Mouse (Mus musculus): ENCODE results near the gene Cd151. TPM values are rescaled to one million over a fixed set of nuclear protein-coding genes. Genes with fewer than 3 reads are reported as not detected.

The Cd151 gene
- polyA plus RNA-seq, 1 experiment = 89.5 TPM

GRCm38 (mm10) chr7:141477578-141478269 is 10.5 kb downstream of the Cd151 start:
- no peak for DNase-seq (ENCODE audit: low read depth in 1 of 2, low spot score in 2 of 2)
- peaks cover 23% of the 10 kb centered on the region for H3K4me1 ChIP-seq (ENCODE audit: control insufficient read depth, insufficient read depth, insufficient read length)
- peaks cover 14% of the 10 kb centered on the region for H3K27me3 ChIP-seq (ENCODE audit: control insufficient read depth, insufficient read depth, low read length)
- no peak for TF ChIP-seq POLR2A (IDR thresholded peaks at IDR 0.05; ENCODE audit: low read depth, low read length)
- TF ChIP-seq CTCF (IDR thresholded peaks at IDR 0.05; ENCODE audit: extremely low read depth, insufficient read depth, insufficient read length, insufficient replicate concordance) = no peak
- no peak overlapping the region for H3K4me3 ChIP-seq (ENCODE audit: extremely low read depth, insufficient read depth, insufficient read length)
- WGBS = 9% methylated on average over 4 of the region's 4 CpGs
- H3K36me3 ChIP-seq (ENCODE audit: control insufficient read depth, insufficient read depth, low read length) = no peaks in the 10 kb centered on the region
- H3K27ac ChIP-seq (ENCODE audit: insufficient read depth, low read length) = peak overlapping the region; percentile 91; the same call in 1 of the 2 replicates

GRCm38 (mm10) chr7:141478270-141478748 is 11.1 kb downstream of the Cd151 start:
- H3K4me1 ChIP-seq (ENCODE audit: control insufficient read depth, insufficient read depth, insufficient read length) = peaks cover 23% of the 10 kb centered on the region
- 13% methylated on average over 5 of the region's 5 CpGs for WGBS
- H3K27me3 ChIP-seq (ENCODE audit: control insufficient read depth, insufficient read depth, low read length) = peaks cover 14% of the 10 kb centered on the region
- H3K4me3 ChIP-seq (ENCODE audit: extremely low read depth, insufficient read depth, insufficient read length) = no peak overlapping the region
- DNase-seq (ENCODE audit: low read depth in 1 of 2, low spot score in 2 of 2) = no peak
- H3K27ac ChIP-seq (ENCODE audit: insufficient read depth, low read length) = peak overlapping the region; percentile 25; the same call in 1 of the 2 replicates
- TF ChIP-seq POLR2A (IDR thresholded peaks at IDR 0.05; ENCODE audit: low read depth, low read length) = no peak
- TF ChIP-seq CTCF (IDR thresholded peaks at IDR 0.05; ENCODE audit: extremely low read depth, insufficient read depth, insufficient read length, insufficient replicate concordance) = no peak
- no peaks in the 10 kb centered on the region for H3K36me3 ChIP-seq (ENCODE audit: control insufficient read depth, insufficient read depth, low read length)

GRCm38 (mm10) chr7:141480842-141481497 is 13.8 kb downstream of the Cd151 start:
- Histone ChIP-seq H3K4me1 (ENCODE audit: control insufficient read depth, insufficient read depth, insufficient read length) (peaks cover 17% of the 10 kb centered on the region), H3K27ac (ENCODE audit: insufficient read depth, low read length) (peak overlapping the region; percentile 2; the same call in 1 of the 2 replicates), H3K4me3 (ENCODE audit: extremely low read depth, insufficient read depth, insufficient read length) (peak overlapping the region; percentile 45; the same call in 1 of the 2 replicates), H3K27me3 (ENCODE audit: control insufficient read depth, insufficient read depth, low read length) (peaks cover 9% of the 10 kb centered on the region; the same call in 1 of the 2 replicates), H3K36me3 (ENCODE audit: control insufficient read depth, insufficient read depth, low read length) (no peaks in the 10 kb centered on the region)
- peak; percentile 73 to 84 for DNase-seq (ENCODE audit: low read depth in 1 of 2, low spot score in 2 of 2)
- WGBS = 6% methylated on average over 10 of the region's 10 CpGs
- TF ChIP-seq CTCF (IDR thresholded peaks at IDR 0.05; ENCODE audit: extremely low read depth, insufficient read depth, insufficient read length, insufficient replicate concordance) (peak; percentile 91; the same call in 1 of the 2 replicates), POLR2A (IDR thresholded peaks at IDR 0.05; ENCODE audit: low read depth, low read length) (no peak)

GRCm38 (mm10) chr7:141481498-141482401 is 14.6 kb downstream of the Cd151 start:
- Histone ChIP-seq H3K36me3 (ENCODE audit: control insufficient read depth, insufficient read depth, low read length) (no peaks in the 10 kb centered on the region), H3K27ac (ENCODE audit: insufficient read depth, low read length) (no peak overlapping the region), H3K4me3 (ENCODE audit: extremely low read depth, insufficient read depth, insufficient read length) (peak overlapping the region; percentile 45), H3K4me1 (ENCODE audit: control insufficient read depth, insufficient read depth, insufficient read length) (peaks cover 14% of the 10 kb centered on the region), H3K27me3 (ENCODE audit: control insufficient read depth, insufficient read depth, low read length) (peaks cover 7% of the 10 kb centered on the region; the same call in 1 of the 2 replicates)
- TF ChIP-seq POLR2A (IDR thresholded peaks at IDR 0.05; ENCODE audit: low read depth, low read length) = no peak
- peak; percentile 10; the same call in 1 of the 2 replicates for TF ChIP-seq CTCF (IDR thresholded peaks at IDR 0.05; ENCODE audit: extremely low read depth, insufficient read depth, insufficient read length, insufficient replicate concordance)
- WGBS = 5% methylated on average over 81 of the region's 81 CpGs
- DNase-seq (ENCODE audit: low read depth in 1 of 2, low spot score in 2 of 2) = no peak

- peak overlapping the region; percentile 45; the same call in 1 of the 2 replicates for H3K4me3 ChIP-seq (ENCODE audit: extremely low read depth, insufficient read depth, insufficient read length)
- 77% methylated on average over 11 of the region's 11 CpGs for WGBS
- no peaks in the 10 kb centered on the region for H3K36me3 ChIP-seq (ENCODE audit: control insufficient read depth, insufficient read depth, low read length)
- H3K27me3 ChIP-seq (ENCODE audit: control insufficient read depth, insufficient read depth, low read length) = peaks cover 7% of the 10 kb centered on the region; the same call in 1 of the 2 replicates
- no peak for DNase-seq (ENCODE audit: low read depth in 1 of 2, low spot score in 2 of 2)
- H3K4me1 ChIP-seq (ENCODE audit: control insufficient read depth, insufficient read depth, insufficient read length) = peaks cover 14% of the 10 kb centered on the region
- no peak for TF ChIP-seq CTCF (IDR thresholded peaks at IDR 0.05; ENCODE audit: extremely low read depth, insufficient read depth, insufficient read length, insufficient replicate concordance)
- no peak for TF ChIP-seq POLR2A (IDR thresholded peaks at IDR 0.05; ENCODE audit: low read depth, low read length)
- no peak overlapping the region for H3K27ac ChIP-seq (ENCODE audit: insufficient read depth, low read length)
Measured at GRCm38 (mm10) chr7:141482531-141483024, 15.4 kb downstream of the Cd151 start.

- H3K27ac ChIP-seq (ENCODE audit: insufficient read depth, low read length) = no peak overlapping the region
- no peaks in the 10 kb centered on the region for H3K36me3 ChIP-seq (ENCODE audit: control insufficient read depth, insufficient read depth, low read length)
- 91% methylated on average over 6 of the region's 6 CpGs for WGBS
- H3K4me1 ChIP-seq (ENCODE audit: control insufficient read depth, insufficient read depth, insufficient read length) = peaks cover 11% of the 10 kb centered on the region
- H3K4me3 ChIP-seq (ENCODE audit: extremely low read depth, insufficient read depth, insufficient read length) = no peak overlapping the region
- no peak for DNase-seq (ENCODE audit: low read depth in 1 of 2, low spot score in 2 of 2)
- TF ChIP-seq POLR2A (IDR thresholded peaks at IDR 0.05; ENCODE audit: low read depth, low read length) (no peak), CTCF (IDR thresholded peaks at IDR 0.05; ENCODE audit: extremely low read depth, insufficient read depth, insufficient read length, insufficient replicate concordance) (no peak)
- H3K27me3 ChIP-seq (ENCODE audit: control insufficient read depth, insufficient read depth, low read length) = peaks cover 7% of the 10 kb centered on the region; the same call in 1 of the 2 replicates
Measured at GRCm38 (mm10) chr7:141483114-141483653, 16.0 kb downstream of the Cd151 start.

Measured in spleen, adult 2 months (tissue).